Mouse (Mus musculus): Measurements from ENCODE around the gene Adam15.

- TF ChIP-seq CTCF (IDR thresholded peaks at IDR 0.05; ENCODE audit: borderline replicate concordance, extremely low read depth, insufficient read depth, insufficient read length) (no peak), POLR2A (IDR thresholded peaks at IDR 0.05; ENCODE audit: borderline replicate concordance, extremely low read depth, insufficient read depth, insufficient read length, poor library complexity, severe bottlenecking) (no peak)
These were observed 28.3 kb downstream of the Adam15 start for GRCm38 (mm10) chr3:89321183-89322130.

All from brain, embryonic 14.5 days (tissue).